Mouse (Mus musculus) olfactory bulb, adult 2 months (tissue): Measurements from ENCODE around the gene Cdkl3.

ENCODE experiments used
- CTCF ChIP-seq: fragments of 200-500 bp; IDR thresholded peaks from 2 replicates; pipeline ENCODE4 v1.5.1; 2012; ENCODE audit warnings: low read depth, mild to moderate bottlenecking, low read length, moderate library complexity; ENCODE audit not compliant: insufficient read depth
- POLR2A ChIP-seq: fragments of 200-500 bp; IDR thresholded peaks from 2 replicates; pipeline ENCODE4 v1.6.1; 2012; ENCODE audit warnings: mild to moderate bottlenecking, low read depth, low read length, moderate library complexity; ENCODE audit not compliant: insufficient read depth

DNA sequence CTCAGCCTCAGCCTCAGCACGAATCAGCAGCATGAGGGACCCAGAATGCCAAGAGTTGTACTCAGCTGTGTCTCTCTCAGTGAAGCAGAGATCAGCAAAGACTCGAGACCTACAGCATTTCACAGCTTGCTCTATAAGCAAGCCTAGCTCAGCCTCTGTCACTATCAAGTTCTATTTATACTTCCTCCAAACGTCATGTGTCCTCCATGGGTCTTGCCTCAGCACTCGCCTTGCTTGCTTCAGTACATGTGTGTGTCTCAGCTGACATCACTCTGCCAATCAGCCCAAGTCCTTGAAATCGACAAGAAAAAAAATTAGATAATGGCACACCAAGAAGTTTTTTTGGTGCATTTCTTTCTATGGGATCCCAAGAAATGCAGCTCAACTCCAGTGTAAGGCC lies 52.2 kb downstream of the Cdkl3 start:
- no peak for TF ChIP-seq CTCF
- TF ChIP-seq POLR2A, result no peak
